Mouse (Mus musculus): ENCODE measurements around the gene Rab4a. TPM values are rescaled to one million over a fixed set of nuclear protein-coding genes. Genes with fewer than 3 reads are reported as not detected.

Rab4a gene
- polyA plus RNA-seq, 1 experiment from 2014 or later, result 33.2 TPM

DNA sequence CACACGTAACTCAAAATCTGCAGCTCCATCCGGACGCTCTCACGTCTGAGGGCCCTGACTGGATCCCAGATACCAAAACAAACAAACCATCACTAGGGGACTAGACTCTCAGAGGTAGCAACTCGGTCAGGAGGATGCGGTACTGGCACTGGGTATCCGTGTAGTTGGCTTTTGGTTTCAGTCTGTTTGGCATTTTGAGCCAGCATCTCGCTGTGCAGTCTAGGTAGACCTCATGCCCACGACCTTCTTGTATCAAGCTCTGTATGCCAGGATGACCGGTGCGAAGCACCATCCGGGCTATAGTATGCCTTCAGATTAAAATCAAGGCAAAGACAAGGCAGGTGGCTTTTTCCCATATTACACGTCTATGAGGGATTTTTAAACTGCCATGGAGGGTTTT is 21.7 kb downstream of the Rab4a start:
- no peak overlapping the region for H3K4me3 ChIP-seq
- whole genome bisulfite sequencing, result 84% methylated on average over 13 of the region's 13 CpGs
- H3K27ac ChIP-seq (replicated peaks), result no peak overlapping the region
- no peaks in the 10 kb centered on the region for H3K27me3 ChIP-seq (replicated peaks)
- H3K9me3 ChIP-seq, result no peaks in the 10 kb centered on the region
- peaks cover 94% of the 10 kb centered on the region for H3K36me3 ChIP-seq
- H3K4me1 ChIP-seq, result no peaks in the 10 kb centered on the region
- ATAC-seq (ENCODE audit: extremely low read depth, insufficient number of reproducible peaks, low FRiP score, low TSS enrichment), result no peak
- H3K4me2 ChIP-seq, result no peak overlapping the region
- no peak overlapping the region for H3K9ac ChIP-seq

DNA sequence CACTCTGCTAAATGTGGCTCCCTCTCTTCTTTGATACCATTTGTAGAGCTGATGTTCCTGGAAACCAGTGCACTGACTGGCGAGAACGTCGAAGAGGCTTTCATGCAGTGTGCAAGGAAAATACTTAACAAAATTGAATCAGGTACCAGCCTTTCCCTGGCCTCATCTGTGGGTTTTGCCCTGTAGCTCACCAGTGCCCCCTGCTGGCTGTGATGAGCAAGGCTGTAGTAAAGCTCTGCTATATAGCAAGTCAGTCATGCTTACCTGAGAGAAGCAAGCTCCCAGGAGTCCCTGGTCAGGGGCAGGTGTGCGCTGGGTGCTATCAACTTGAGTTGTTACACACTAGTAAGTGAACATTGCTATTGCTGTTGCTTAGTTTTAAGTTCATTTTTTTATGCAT is 27.0 kb downstream of the Rab4a start:
- Histone ChIP-seq H3K4me3 (no peak overlapping the region), H3K27ac (replicated peaks) (no peak overlapping the region), H3K4me2 (no peak overlapping the region), H3K4me1 (no peaks in the 10 kb centered on the region), H3K9ac (no peak overlapping the region), H3K27me3 (replicated peaks) (no peaks in the 10 kb centered on the region), H3K36me3 (peaks cover 89% of the 10 kb centered on the region), H3K9me3 (no peaks in the 10 kb centered on the region)
- 94% methylated on average over 4 of the region's 4 CpGs for WGBS
- ATAC-seq (ENCODE audit: extremely low read depth, insufficient number of reproducible peaks, low FRiP score, low TSS enrichment), result no peak

DNA sequence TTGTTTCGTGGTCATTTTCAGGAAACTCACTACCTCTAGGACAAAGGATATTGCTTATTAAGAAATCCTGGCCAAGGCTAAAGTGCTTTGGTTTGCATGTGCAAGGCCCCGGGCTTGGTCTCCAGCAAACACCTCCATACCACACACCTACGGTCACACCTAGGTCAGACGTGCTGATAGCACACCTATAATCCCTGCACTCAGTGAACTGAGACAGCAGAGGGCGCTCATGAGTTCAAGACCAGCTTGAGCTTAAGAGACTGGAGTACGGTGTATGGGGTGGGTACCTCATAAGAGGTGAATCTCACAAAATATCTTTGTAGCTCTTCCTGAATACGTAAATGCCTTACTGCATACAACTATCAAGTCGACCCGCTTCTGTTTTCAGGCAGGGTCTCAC is 29.7 kb downstream of the Rab4a start:
- no peak overlapping the region for H3K4me3 ChIP-seq
- H3K9me3 ChIP-seq, result no peaks in the 10 kb centered on the region
- H3K27ac ChIP-seq (replicated peaks), result no peak overlapping the region
- 50% methylated on average over 9 of the region's 9 CpGs for WGBS
- H3K36me3 ChIP-seq, result peaks cover 64% of the 10 kb centered on the region
- H3K9ac ChIP-seq, result no peak overlapping the region
- no peak overlapping the region for H3K4me2 ChIP-seq
- ATAC-seq (ENCODE audit: extremely low read depth, insufficient number of reproducible peaks, low FRiP score, low TSS enrichment), result no peak
- no peaks in the 10 kb centered on the region for H3K4me1 ChIP-seq
- no peaks in the 10 kb centered on the region for H3K27me3 ChIP-seq (replicated peaks)

DNA sequence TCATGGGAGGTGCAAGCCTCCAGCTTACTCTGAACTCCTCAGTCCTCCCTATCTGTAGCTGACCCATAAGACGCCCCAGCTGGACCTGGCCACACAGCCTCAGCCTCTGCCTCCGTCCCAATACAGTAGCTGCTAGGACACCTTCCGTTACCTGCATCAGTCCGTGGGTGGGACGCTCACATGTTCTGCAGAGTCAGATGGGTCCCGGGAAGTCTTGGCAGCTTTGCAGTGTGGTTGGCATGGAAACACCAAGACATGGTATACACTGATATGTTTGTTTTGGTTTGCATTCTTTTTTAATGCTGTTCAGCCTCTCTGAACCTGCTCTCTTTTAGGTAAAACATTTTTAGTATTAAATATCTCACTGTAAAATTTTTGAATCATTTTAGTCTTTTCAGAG is 30.6 kb downstream of the Rab4a start:
- Histone ChIP-seq H3K9me3 (no peaks in the 10 kb centered on the region), H3K36me3 (peaks cover 56% of the 10 kb centered on the region), H3K4me1 (no peaks in the 10 kb centered on the region), H3K27ac (replicated peaks) (no peak overlapping the region), H3K27me3 (replicated peaks) (no peaks in the 10 kb centered on the region), H3K4me3 (no peak overlapping the region), H3K4me2 (no peak overlapping the region), H3K9ac (no peak overlapping the region)
- WGBS, result 87% methylated on average over 6 of the region's 6 CpGs
- ATAC-seq (ENCODE audit: extremely low read depth, insufficient number of reproducible peaks, low FRiP score, low TSS enrichment), result no peak

DNA sequence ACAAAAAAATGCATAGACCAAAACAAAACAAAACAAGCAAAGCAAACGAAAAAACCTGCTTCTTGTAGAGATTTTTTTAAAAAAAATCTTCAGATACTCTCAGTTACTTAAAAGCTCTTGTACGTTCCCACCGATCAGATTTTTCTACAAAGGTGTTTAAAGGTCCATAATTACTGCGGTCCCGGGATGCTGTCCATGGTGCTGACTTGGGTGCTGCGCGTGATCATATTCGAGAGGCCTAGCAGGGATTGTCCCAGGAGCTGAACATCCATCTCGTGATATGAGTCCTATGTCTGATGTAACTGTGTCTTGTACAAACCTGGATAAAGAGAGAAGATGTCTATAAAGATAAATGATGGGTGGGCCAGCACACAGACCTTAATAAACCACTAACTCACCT is 32.7 kb downstream of the Rab4a start:
- Histone ChIP-seq H3K27me3 (replicated peaks) (no peaks in the 10 kb centered on the region), H3K4me1 (no peaks in the 10 kb centered on the region), H3K9ac (no peak overlapping the region), H3K4me3 (no peak overlapping the region), H3K27ac (replicated peaks) (no peak overlapping the region), H3K4me2 (no peak overlapping the region), H3K36me3 (peaks cover 44% of the 10 kb centered on the region), H3K9me3 (no peaks in the 10 kb centered on the region)
- 58% methylated on average over 9 of the region's 9 CpGs for WGBS
- no peak for ATAC-seq (ENCODE audit: extremely low read depth, insufficient number of reproducible peaks, low FRiP score, low TSS enrichment)

DNA sequence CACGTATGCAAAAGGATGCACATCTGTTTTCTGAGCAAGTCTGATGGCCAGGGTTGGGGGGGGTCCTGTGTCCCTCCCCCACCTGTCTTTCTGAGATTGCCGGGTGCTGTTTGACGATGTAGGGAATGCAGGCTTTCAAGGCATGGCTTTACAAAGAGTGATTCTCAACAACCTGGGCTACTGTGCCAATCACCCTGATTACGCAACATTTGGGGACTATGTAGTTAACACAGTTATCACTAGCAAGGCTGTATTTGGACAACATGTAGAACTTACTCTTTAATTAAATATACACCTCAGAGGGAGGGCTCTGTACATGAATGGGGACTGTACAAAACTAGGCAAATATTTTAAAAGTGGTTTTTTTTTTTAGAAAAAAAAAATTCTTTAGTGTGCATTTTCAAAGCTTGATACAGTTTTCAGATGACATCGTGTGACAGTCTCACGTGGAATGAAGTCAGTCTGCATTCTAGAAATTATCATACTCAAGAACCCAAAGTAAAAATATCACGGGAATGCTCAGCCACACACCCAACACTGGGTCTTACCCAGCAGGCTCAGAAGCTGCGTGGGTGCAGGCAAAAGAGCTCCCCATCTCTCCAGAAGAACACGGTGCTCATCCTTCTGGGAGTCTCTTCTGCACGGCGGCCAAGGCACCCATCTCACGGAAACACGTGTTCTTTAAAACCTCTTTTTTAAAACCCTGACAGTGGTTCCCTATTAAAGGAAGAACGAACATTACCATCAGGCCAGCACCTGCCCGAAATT is 35.0 kb downstream of the Rab4a start:
- H3K36me3 ChIP-seq, result peaks cover 27% of the 10 kb centered on the region
- 81% methylated on average over 15 of the region's 15 CpGs for WGBS
- no peak overlapping the region for H3K27ac ChIP-seq (replicated peaks)
- H3K4me3 ChIP-seq, result no peak overlapping the region
- H3K4me2 ChIP-seq, result no peak overlapping the region
- no peaks in the 10 kb centered on the region for H3K9me3 ChIP-seq
- ATAC-seq (ENCODE audit: extremely low read depth, insufficient number of reproducible peaks, low FRiP score, low TSS enrichment), result no peak
- no peak overlapping the region for H3K9ac ChIP-seq
- H3K4me1 ChIP-seq, result no peaks in the 10 kb centered on the region
- H3K27me3 ChIP-seq (replicated peaks), result no peaks in the 10 kb centered on the region

DNA sequence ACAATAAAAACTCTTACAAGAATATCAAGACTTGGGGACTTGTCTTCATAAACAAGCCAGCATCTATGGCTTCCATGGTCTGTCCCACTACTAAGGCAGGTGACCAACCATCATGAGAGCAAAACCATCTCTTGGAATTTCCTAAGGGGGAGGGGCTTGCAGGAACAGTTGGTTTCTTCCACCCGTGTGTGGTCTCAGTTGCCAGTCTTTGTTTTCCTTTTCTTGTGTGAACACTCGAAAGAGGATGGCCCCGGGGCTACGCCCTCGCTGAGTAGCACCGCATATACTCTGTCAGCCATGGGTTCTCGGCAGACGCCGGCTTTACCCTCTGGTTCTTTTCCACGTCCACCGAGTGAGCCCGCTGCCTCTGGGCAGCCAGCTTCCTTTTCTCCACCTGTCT is 36.3 kb downstream of the Rab4a start:
- Histone ChIP-seq H3K4me1 (no peaks in the 10 kb centered on the region), H3K27me3 (replicated peaks) (no peaks in the 10 kb centered on the region), H3K36me3 (peaks cover 21% of the 10 kb centered on the region), H3K9ac (no peak overlapping the region), H3K4me2 (no peak overlapping the region), H3K9me3 (no peaks in the 10 kb centered on the region), H3K4me3 (no peak overlapping the region), H3K27ac (replicated peaks) (no peak overlapping the region)
- no peak for ATAC-seq (ENCODE audit: extremely low read depth, insufficient number of reproducible peaks, low FRiP score, low TSS enrichment)
- WGBS, result 86% methylated on average over 12 of the region's 12 CpGs

DNA sequence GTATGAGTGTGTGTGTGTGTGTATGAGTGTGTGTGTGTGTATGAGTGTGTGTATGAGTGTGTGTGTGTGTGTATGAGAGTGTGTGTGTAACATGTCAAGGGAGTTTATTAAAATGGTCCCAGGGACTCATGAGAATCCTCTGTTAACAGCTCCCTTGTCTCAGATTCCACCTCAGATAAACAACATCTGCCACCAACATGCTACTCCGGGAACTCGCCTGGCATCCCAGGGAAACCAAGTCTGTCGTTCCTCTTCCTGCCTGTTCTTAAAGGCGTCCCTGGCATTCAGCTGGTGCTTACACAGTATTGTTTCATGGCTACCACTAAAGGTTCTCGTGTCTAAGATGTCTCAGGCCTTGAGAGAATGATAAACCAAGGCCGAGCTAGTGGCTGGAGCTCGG is 38.6 kb downstream of the Rab4a start:
- Histone ChIP-seq H3K4me2 (no peak overlapping the region), H3K9ac (no peak overlapping the region), H3K27me3 (replicated peaks) (no peaks in the 10 kb centered on the region), H3K9me3 (no peaks in the 10 kb centered on the region), H3K36me3 (peaks cover 11% of the 10 kb centered on the region), H3K27ac (replicated peaks) (no peak overlapping the region), H3K4me1 (no peaks in the 10 kb centered on the region), H3K4me3 (no peak overlapping the region)
- no peak for ATAC-seq (ENCODE audit: extremely low read depth, insufficient number of reproducible peaks, low FRiP score, low TSS enrichment)
- WGBS, result 69% methylated on average over 7 of the region's 7 CpGs

DNA sequence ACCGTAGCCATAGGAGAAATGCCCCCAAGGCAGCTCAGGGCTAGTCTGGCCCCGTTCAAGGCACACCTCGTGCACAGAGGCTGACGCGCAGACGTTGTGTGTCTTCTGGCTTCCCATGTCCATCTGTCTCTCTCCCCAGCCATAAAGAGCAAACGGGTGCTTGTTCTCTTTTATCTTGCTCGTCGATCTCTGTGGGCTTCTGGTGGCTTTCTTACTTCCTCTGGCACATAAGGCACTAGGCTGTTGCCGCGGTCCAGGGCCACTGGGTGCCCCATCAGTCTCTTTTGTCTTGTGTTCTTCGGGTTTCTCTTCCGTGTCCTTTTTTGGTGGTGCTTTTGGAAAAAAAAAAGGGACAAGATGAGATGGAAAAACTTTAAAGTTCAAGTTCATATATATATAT is 39.3 kb downstream of the Rab4a start:
- no peaks in the 10 kb centered on the region for H3K9me3 ChIP-seq
- no peak for ATAC-seq (ENCODE audit: extremely low read depth, insufficient number of reproducible peaks, low FRiP score, low TSS enrichment)
- WGBS, result 86% methylated on average over 13 of the region's 13 CpGs

DNA sequence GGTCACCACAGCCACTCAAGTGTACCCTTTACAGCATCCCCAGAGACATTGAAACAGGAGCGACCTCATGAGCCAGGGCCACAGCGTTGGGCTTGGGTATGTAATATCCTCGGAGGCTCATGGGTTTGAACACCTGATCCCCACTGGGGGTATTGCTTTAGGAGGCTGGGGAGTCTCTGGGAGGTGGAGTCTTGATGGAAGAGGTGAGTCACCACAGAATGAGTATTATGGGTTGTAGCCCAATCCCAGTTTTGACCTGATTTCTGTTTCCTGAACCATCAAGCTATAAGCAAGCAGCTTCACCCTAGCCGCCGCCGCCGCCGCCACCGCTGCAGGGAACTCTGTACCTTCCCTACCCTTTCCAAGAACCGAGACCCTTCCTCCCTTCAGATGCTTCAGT is 40.2 kb downstream of the Rab4a start:
- H3K4me3 ChIP-seq, result no peak overlapping the region
- H3K36me3 ChIP-seq, result peaks cover 11% of the 10 kb centered on the region
- no peak overlapping the region for H3K9ac ChIP-seq
- no peaks in the 10 kb centered on the region for H3K27me3 ChIP-seq (replicated peaks)
- no peaks in the 10 kb centered on the region for H3K9me3 ChIP-seq
- no peaks in the 10 kb centered on the region for H3K4me1 ChIP-seq
- H3K27ac ChIP-seq (replicated peaks), result no peak overlapping the region
- ATAC-seq (ENCODE audit: extremely low read depth, insufficient number of reproducible peaks, low FRiP score, low TSS enrichment), result no peak
- WGBS, result 83% methylated on average over 10 of the region's 10 CpGs
- H3K4me2 ChIP-seq, result no peak overlapping the region

More for the DNA sequence above, 39.3 kb downstream of the Rab4a start:
- Histone ChIP-seq H3K4me2 (no peak overlapping the region), H3K36me3 (peaks cover 11% of the 10 kb centered on the region), H3K27me3 (replicated peaks) (no peaks in the 10 kb centered on the region), H3K9ac (no peak overlapping the region), H3K27ac (replicated peaks) (no peak overlapping the region), H3K4me1 (no peaks in the 10 kb centered on the region), H3K4me3 (no peak overlapping the region)

DNA sequence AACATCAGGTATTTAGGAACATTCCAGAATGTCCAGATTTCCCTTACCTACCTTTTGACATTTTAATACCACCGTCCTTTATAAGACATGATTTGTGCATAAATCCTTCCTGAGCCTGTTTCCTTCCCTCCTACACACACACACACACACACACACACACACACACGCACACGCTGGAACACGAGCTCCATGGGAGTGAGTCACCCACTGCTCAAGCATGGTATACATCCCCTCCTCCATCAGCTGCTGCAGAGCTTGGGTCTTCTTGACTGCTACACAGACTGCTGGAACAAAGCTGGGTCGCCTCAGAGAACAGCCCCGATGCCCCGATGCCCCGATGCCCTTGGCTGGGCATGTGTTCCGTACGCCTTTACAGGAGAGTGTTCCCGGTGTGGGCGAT is 40.7 kb downstream of the Rab4a start:
- Histone ChIP-seq H3K4me2 (no peak overlapping the region), H3K27me3 (replicated peaks) (no peaks in the 10 kb centered on the region), H3K9me3 (no peaks in the 10 kb centered on the region), H3K4me3 (no peak overlapping the region), H3K9ac (no peak overlapping the region), H3K27ac (replicated peaks) (no peak overlapping the region), H3K36me3 (peaks cover 10% of the 10 kb centered on the region), H3K4me1 (no peaks in the 10 kb centered on the region)
- WGBS, result 85% methylated on average over 12 of the region's 12 CpGs
- ATAC-seq (ENCODE audit: extremely low read depth, insufficient number of reproducible peaks, low FRiP score, low TSS enrichment), result no peak

DNA sequence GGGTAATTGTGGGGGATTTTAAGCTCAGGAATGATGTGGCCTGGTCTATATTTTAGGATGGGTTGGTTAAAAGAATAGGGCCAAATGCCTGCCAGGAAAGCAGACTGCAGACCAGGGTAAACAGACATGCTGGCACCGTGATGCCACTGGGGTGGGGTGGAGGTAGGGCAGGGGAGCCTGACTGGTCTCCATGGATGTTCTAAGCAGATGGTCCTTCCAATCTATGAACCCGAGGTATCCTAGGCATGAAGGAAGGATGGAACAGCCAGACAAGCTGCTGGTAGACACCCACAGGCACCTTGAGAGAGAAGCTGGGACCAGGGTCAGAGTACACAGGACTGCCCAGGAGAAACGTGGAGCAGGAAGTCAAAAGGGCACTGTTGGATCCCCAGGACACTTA is 41.8 kb downstream of the Rab4a start:
- no peak for ATAC-seq (ENCODE audit: extremely low read depth, insufficient number of reproducible peaks, low FRiP score, low TSS enrichment)
- H3K4me2 ChIP-seq, result no peak overlapping the region
- H3K4me3 ChIP-seq, result no peak overlapping the region
- no peaks in the 10 kb centered on the region for H3K4me1 ChIP-seq
- 58% methylated on average over 3 of the region's 3 CpGs for WGBS
- no peaks in the 10 kb centered on the region for H3K9me3 ChIP-seq
- H3K27me3 ChIP-seq (replicated peaks), result no peaks in the 10 kb centered on the region
- H3K36me3 ChIP-seq, result peaks cover 3% of the 10 kb centered on the region; the same call in 1 of the 2 replicates
- H3K27ac ChIP-seq (replicated peaks), result no peak overlapping the region
- no peak overlapping the region for H3K9ac ChIP-seq
